Mouse (Mus musculus): ENCODE data around the gene Gon4l. TPM values are rescaled to one million over a fixed set of nuclear protein-coding genes. Genes with fewer than 3 reads are reported as not detected.

Gon4l gene
- total and polyA plus RNA-seq, 3 experiments = 33.8 to 52.2 (median 35.0) TPM

- Histone ChIP-seq H3K4me3 (ENCODE audit: control insufficient read depth in 1 of 2, insufficient read depth in 1 of 2, low read depth in 2 of 2, low read length in 2 of 2) (no peak overlapping the region), H3K4me1 (ENCODE audit: control insufficient read depth in 1 of 2, insufficient read depth in 2 of 2, low read length in 2 of 2) (no peaks in the 10 kb centered on the region), H3K36me3 (ENCODE audit: control insufficient read depth in 1 of 2, insufficient read depth in 2 of 2, low read length in 2 of 2) (peaks cover 0 to 25% of the 10 kb centered on the region in 2 experiments; a peak in 2 of 4 replicates), H3K9me3 (replicated peaks; ENCODE audit: insufficient read depth, low read length) (no peaks in the 10 kb centered on the region), H3K79me2 (ENCODE audit: control insufficient read depth, insufficient read depth, low read length, poor library complexity) (no peaks in the 10 kb centered on the region), H3K27me3 (ENCODE audit: control insufficient read depth in 1 of 2, insufficient read depth in 2 of 2, low read length in 2 of 2) (no peaks in the 10 kb centered on the region), H3K9ac (ENCODE audit: control insufficient read depth, low read depth, low read length, poor library complexity, severe bottlenecking) (no peak overlapping the region), H3K27ac (ENCODE audit: control insufficient read depth, low read depth, low read length) (no peak overlapping the region)
- no peak for TF ChIP-seq MAZ (IDR thresholded peaks at IDR 0.05; ENCODE audit: low read depth, low read length)
- 0 out of 2 replicates have a peak, but pooled peaks have one; percentile 35 for TF ChIP-seq ZMIZ1 (IDR thresholded peaks at IDR 0.05; ENCODE audit: low read depth, low read length)
- peak; percentile 11 for DNase-seq (ENCODE audit: low read depth, low spot score)
These were observed 70.7 kb downstream of the Gon4l start for GRCm38 (mm10) chr3:88905741-88906140.

GRCm38 (mm10) chr3:88906393-88907159, 71.5 kb downstream of the Gon4l start:
- H3K4me1 ChIP-seq (ENCODE audit: control insufficient read depth in 1 of 2, insufficient read depth in 2 of 2, low read length in 2 of 2) = no peaks in the 10 kb centered on the region
- no peak overlapping the region for H3K4me3 ChIP-seq (ENCODE audit: control insufficient read depth in 1 of 2, insufficient read depth in 1 of 2, low read depth in 2 of 2, low read length in 2 of 2)
- H3K27me3 ChIP-seq (ENCODE audit: control insufficient read depth in 1 of 2, insufficient read depth in 2 of 2, low read length in 2 of 2) = no peaks in the 10 kb centered on the region
- TF ChIP-seq SIN3A (IDR thresholded peaks at IDR 0.05; ENCODE audit: low read length) (no peak), SMC3 (IDR thresholded peaks at IDR 0.05; ENCODE audit: low read depth, low read length) (peak; percentile 5; the same call in 1 of the 2 replicates), MYB (IDR thresholded peaks at IDR 0.05; ENCODE audit: low read depth, low read length) (peak; percentile 82), TBP (IDR thresholded peaks at IDR 0.05; ENCODE audit: low read depth, low read length) (peak; percentile 25; the same call in 1 of the 2 replicates), ZNF384 (IDR thresholded peaks at IDR 0.05; ENCODE audit: low read depth, low read length) (peak; percentile 54; the same call in 1 of the 2 replicates)
- peaks cover 0 to 25% of the 10 kb centered on the region in 2 experiments; a peak in 2 of 4 replicates for H3K36me3 ChIP-seq (ENCODE audit: control insufficient read depth in 1 of 2, insufficient read depth in 2 of 2, low read length in 2 of 2)
- peak; percentile 8 for DNase-seq (ENCODE audit: low read depth, low spot score)
- no peak overlapping the region for H3K27ac ChIP-seq (ENCODE audit: control insufficient read depth, low read depth, low read length)
- H3K9ac ChIP-seq (ENCODE audit: control insufficient read depth, low read depth, low read length, poor library complexity, severe bottlenecking) = no peak overlapping the region
- H3K9me3 ChIP-seq (replicated peaks; ENCODE audit: insufficient read depth, low read length) = no peaks in the 10 kb centered on the region
- H3K79me2 ChIP-seq (ENCODE audit: control insufficient read depth, insufficient read depth, low read length, poor library complexity) = no peaks in the 10 kb centered on the region

DNA sequence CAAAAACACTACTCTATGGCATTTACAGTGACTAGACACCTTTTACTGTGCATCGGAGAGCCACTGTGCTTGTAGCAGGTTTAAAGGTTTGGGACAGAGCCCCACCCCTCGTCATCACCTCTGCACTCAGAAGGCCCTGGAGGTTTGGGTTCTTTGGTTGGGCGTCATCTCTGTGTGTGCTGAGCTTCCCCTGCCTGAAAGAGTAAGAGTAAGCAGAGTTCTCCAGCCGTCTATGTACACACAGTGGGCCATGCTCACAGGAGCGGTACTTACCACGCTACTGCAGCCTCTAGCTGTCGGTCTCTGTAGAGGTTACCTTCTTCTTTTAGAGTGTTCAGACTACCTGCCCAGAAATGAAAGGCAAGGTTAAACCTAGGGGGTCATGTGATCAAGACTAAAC, 77.6 kb downstream of the Gon4l start:
- H3K36me3 ChIP-seq (ENCODE audit: control insufficient read depth in 1 of 2, insufficient read depth in 2 of 2, low read length in 2 of 2) = peaks cover 0 to 9% of the 10 kb centered on the region in 2 experiments; a peak in 3 of 4 replicates
- peak overlapping the region; percentile 67 to 81; a peak in 2 of 4 replicates for H3K4me3 ChIP-seq (ENCODE audit: control insufficient read depth in 1 of 2, insufficient read depth in 1 of 2, low read depth in 2 of 2, low read length in 2 of 2)
- H3K27ac ChIP-seq (ENCODE audit: control insufficient read depth, low read depth, low read length) = no peak overlapping the region
- no peak overlapping the region for H3K9ac ChIP-seq (ENCODE audit: control insufficient read depth, low read depth, low read length, poor library complexity, severe bottlenecking)
- H3K4me1 ChIP-seq (ENCODE audit: control insufficient read depth in 1 of 2, insufficient read depth in 2 of 2, low read length in 2 of 2) = peaks cover 0 to 12% of the 10 kb centered on the region in 2 experiments; a peak in 1 of 4 replicates
- H3K27me3 ChIP-seq (ENCODE audit: control insufficient read depth in 1 of 2, insufficient read depth in 2 of 2, low read length in 2 of 2) = no peaks in the 10 kb centered on the region
- peaks cover 13% of the 10 kb centered on the region for H3K79me2 ChIP-seq (ENCODE audit: control insufficient read depth, insufficient read depth, low read length, poor library complexity)
- TF ChIP-seq RCOR1 (IDR thresholded peaks at IDR 0.05; ENCODE audit: low read depth, low read length) (no peak), USF1 (IDR thresholded peaks at IDR 0.05; ENCODE audit: low read depth, low read length) (peak; percentile 76; the same call in 1 of the 2 replicates)
- DNase-seq (ENCODE audit: low read depth, low spot score) = no peak
- H3K9me3 ChIP-seq (replicated peaks; ENCODE audit: insufficient read depth, low read length) = no peaks in the 10 kb centered on the region

All from MEL (cell line).